Mouse (Mus musculus) hindbrain, embryonic 15.5 days (tissue): ENCODE data around the gene Rcn3. TPM values are rescaled to one million over a fixed set of nuclear protein-coding genes. Genes with fewer than 3 reads are reported as not detected.
"Not testable (repeated sequence)": the region's sequence is repeated elsewhere in the genome, so short reads cannot be mapped to it uniquely, and the experiment has no call there.

Experiments
- ATAC-seq: fragments of 200-750 bp; cut with Nextera tagmentation; 2 replicates; pipeline ENCODE4 v1.8.0; 2017; ENCODE audit warnings: low read depth, moderate number of reproducible peaks, moderate TSS enrichment; ENCODE audit not compliant: low FRiP score
- H3K27ac ChIP-seq: fragments of 300-500 bp; sonication (generic); replicated peaks from 2 replicates; pipeline ENCODE4 v1.5.1; 2015; ENCODE audit warnings: mild to moderate bottlenecking, inconsistent platforms
- H3K27me3 ChIP-seq: fragments of 300-500 bp; sonication (generic); 2 replicates; pipeline ENCODE4 v1.6.1; 2015; ENCODE audit warnings: control low read depth, inconsistent platforms
- H3K36me3 ChIP-seq: fragments of 300-500 bp; sonication (generic); 2 replicates; pipeline ENCODE4 v1.6.1; 2015; ENCODE audit warnings: control low read depth, inconsistent platforms
- H3K4me1 ChIP-seq: fragments of 300-500 bp; sonication (generic); replicated peaks from 2 replicates; pipeline ENCODE4 v1.6.1; 2015; ENCODE audit warnings: control low read depth, inconsistent platforms
- H3K4me2 ChIP-seq: fragments of 300-500 bp; sonication (generic); 2 replicates; pipeline ENCODE4 v1.6.1; 2015; ENCODE audit warnings: moderate library complexity, mild to moderate bottlenecking, inconsistent platforms
- H3K4me3 ChIP-seq: fragments of 300-500 bp; sonication (generic); 2 replicates; pipeline ENCODE4 v1.5.1; 2015; ENCODE audit warnings: mild to moderate bottlenecking, inconsistent platforms
- H3K9ac ChIP-seq: fragments of 300-500 bp; sonication (generic); 2 replicates; pipeline ENCODE4 v1.6.1; 2015; ENCODE audit warnings: inconsistent platforms
- H3K9me3 ChIP-seq: fragments of 300-500 bp; sonication (generic); 2 replicates; pipeline ENCODE4 v1.6.1; 2016; ENCODE audit warnings: control low read depth, inconsistent platforms
- WGBS: fragments of 180-500 bp; shearing (Covaris S2); methylation state at CpG from one replicate; pipeline ENCODE4 v1.1.7; 2015; 5-methylcytosine and 5-hydroxymethylcytosine counted together
- polyA plus RNA-seq: library from polyadenylated mRNA; unstranded; fragments of >200 nt; fragmentation: Nextera tagmentation; extraction: Ambion mirVana; gene quantifications from 2 replicates; pipeline ENCODE4 v1.2.1, GENCODE M21; 2015

The Rcn3 gene
- polyA plus RNA-seq, 1 experiment from 2014 or later, result 71.7 TPM

- no peaks in the 10 kb centered on the region for H3K27me3 ChIP-seq
- H3K9me3 ChIP-seq, result no peaks in the 10 kb centered on the region
- H3K9ac ChIP-seq, result peak overlapping the region; percentile 95
- peak overlapping the region; percentile 80 for H3K4me2 ChIP-seq
- peak overlapping the region; percentile 91; the same call in 1 of the 2 replicates for H3K27ac ChIP-seq
- peaks cover 67% of the 10 kb centered on the region for H3K36me3 ChIP-seq
- peak overlapping the region; percentile 76 for H3K4me3 ChIP-seq
- H3K4me1 ChIP-seq, result peaks cover 53% of the 10 kb centered on the region
- 89% methylated on average over 15 of the region's 15 CpGs for WGBS
- ATAC-seq, result no peak
Measured at GRCm38 (mm10) chr7:45122561-45123185, 30.7 kb upstream of the Rcn3 start.

GRCm38 (mm10) chr7:45121966-45122365 is 29.9 kb upstream of the Rcn3 start:
- H3K27me3 ChIP-seq, result no peaks in the 10 kb centered on the region
- H3K36me3 ChIP-seq, result peaks cover 62% of the 10 kb centered on the region
- peak overlapping the region; percentile 28; the same call in 1 of the 2 replicates for H3K9ac ChIP-seq
- H3K4me2 ChIP-seq, result no peak overlapping the region
- no peak for ATAC-seq
- no peak overlapping the region for H3K4me3 ChIP-seq
- 0 out of 2 replicates have a peak overlapping the region, but pooled peaks have one; percentile 24 for H3K27ac ChIP-seq
- no peaks in the 10 kb centered on the region for H3K9me3 ChIP-seq
- peaks cover 46% of the 10 kb centered on the region for H3K4me1 ChIP-seq

DNA sequence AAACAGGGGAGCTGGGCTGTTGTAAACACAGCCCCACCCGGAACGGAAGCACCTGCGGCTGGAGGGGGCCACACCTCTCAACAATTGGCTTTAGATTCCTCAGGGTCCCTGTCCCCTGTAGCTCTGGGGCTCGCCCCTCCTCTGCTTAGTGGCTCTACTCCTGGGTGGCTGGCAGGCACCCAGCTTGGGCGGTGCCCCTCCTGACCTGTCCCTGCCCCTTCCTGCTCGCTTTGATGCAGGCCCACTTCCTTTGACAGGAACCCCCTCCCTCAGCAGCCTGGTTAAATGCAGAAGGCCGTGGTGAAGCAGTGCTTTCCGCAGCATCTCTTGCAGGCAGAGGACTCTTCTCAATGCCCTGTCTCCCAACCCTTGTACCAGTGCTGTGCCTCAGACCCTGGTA is 29.4 kb upstream of the Rcn3 start:
- peaks cover 59% of the 10 kb centered on the region for H3K36me3 ChIP-seq
- no peaks in the 10 kb centered on the region for H3K27me3 ChIP-seq
- peak overlapping the region; percentile 28; the same call in 1 of the 2 replicates for H3K9ac ChIP-seq
- H3K4me3 ChIP-seq, result no peak overlapping the region
- ATAC-seq, result no peak
- 75% methylated on average over 8 of the region's 8 CpGs for WGBS
- H3K4me2 ChIP-seq, result no peak overlapping the region
- H3K9me3 ChIP-seq, result no peaks in the 10 kb centered on the region
- 0 out of 2 replicates have a peak overlapping the region, but pooled peaks have one; percentile 24 for H3K27ac ChIP-seq
- H3K4me1 ChIP-seq, result peaks cover 40% of the 10 kb centered on the region

- H3K36me3 ChIP-seq, result peaks cover 45% of the 10 kb centered on the region
- H3K27me3 ChIP-seq, result no peaks in the 10 kb centered on the region
- ATAC-seq, result no peak
- no peaks in the 10 kb centered on the region for H3K9me3 ChIP-seq
- H3K27ac ChIP-seq, result no peak overlapping the region
- no peak overlapping the region for H3K9ac ChIP-seq
- no peak overlapping the region for H3K4me2 ChIP-seq
- no peak overlapping the region for H3K4me3 ChIP-seq
- peaks cover 30% of the 10 kb centered on the region for H3K4me1 ChIP-seq
- WGBS, result 80% methylated on average over 5 of the region's 5 CpGs
Measured at GRCm38 (mm10) chr7:45119780-45120709, 28.0 kb upstream of the Rcn3 start.

GRCm38 (mm10) chr7:45118336-45118735 is 26.3 kb upstream of the Rcn3 start:
- H3K9ac ChIP-seq, result no peak overlapping the region
- peaks cover 45% of the 10 kb centered on the region for H3K36me3 ChIP-seq
- no peak overlapping the region for H3K4me2 ChIP-seq
- no peaks in the 10 kb centered on the region for H3K27me3 ChIP-seq
- WGBS, result 90% methylated on average over 6 of the region's 6 CpGs
- H3K4me1 ChIP-seq, result peaks cover 22% of the 10 kb centered on the region
- no peak for ATAC-seq
- H3K27ac ChIP-seq, result no peak overlapping the region
- H3K9me3 ChIP-seq, result no peaks in the 10 kb centered on the region
- no peak overlapping the region for H3K4me3 ChIP-seq

DNA sequence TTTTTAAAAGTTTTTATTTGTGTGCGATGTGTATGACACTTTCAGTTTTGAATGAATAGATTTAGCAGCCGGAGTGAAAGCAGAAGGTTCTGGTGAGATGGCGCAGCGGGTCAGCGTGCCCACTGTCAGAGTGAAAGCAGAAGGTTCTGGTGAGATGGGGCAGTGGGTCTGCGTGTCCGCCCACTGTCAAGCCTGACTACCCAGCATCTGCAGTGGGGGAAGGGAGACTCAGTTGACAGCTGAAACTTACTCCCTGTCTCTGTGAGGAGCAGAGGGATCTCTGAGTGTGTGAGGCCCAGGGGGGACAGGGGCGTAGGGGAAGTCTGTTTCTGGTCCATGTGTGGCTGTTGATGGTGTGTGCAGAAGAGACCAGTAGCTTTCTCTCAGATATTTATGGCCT is 25.5 kb upstream of the Rcn3 start:
- Histone ChIP-seq H3K4me2 (no peak overlapping the region), H3K4me3 (no peak overlapping the region), H3K9me3 (no peaks in the 10 kb centered on the region), H3K36me3 (peaks cover 38% of the 10 kb centered on the region), H3K9ac (no peak overlapping the region), H3K27ac (no peak overlapping the region), H3K27me3 (no peaks in the 10 kb centered on the region), H3K4me1 (peaks cover 14% of the 10 kb centered on the region)
- 78% methylated on average over 8 of the region's 8 CpGs for WGBS
- ATAC-seq, result no peak

GRCm38 (mm10) chr7:45113476-45113875 is 21.5 kb upstream of the Rcn3 start:
- Histone ChIP-seq H3K27me3 (no peaks in the 10 kb centered on the region), H3K27ac (no peak overlapping the region), H3K36me3 (0 out of 2 replicates have a peak, but pooled peaks cover 3% of the 10 kb centered on the region), H3K4me1 (no peaks in the 10 kb centered on the region), H3K9me3 (no peaks in the 10 kb centered on the region), H3K4me3 (no peak overlapping the region), H3K4me2 (no peak overlapping the region), H3K9ac (no peak overlapping the region)
- WGBS, result 87% methylated on average over 2 of the region's 2 CpGs
- ATAC-seq, result no peak

DNA sequence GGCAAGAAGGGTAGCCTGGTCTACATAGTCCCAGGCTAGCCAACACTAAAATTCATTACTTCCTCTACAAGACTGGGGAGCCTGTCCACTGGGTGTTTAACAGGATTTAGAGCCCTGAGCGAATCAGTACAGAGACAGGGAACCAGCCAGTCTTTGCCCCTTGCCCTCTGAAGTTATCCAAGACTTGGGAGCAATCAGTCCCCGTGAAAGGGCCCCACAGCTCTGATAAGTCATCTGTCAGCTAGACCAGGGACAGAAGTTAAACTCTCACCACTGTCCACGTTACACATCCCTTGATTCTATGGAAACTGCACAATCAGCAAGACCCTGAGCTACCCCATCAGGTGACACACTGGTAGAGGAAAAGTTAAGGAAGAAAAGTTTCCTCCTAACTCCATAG is 20.5 kb upstream of the Rcn3 start:
- Histone ChIP-seq H3K9ac (no peak overlapping the region), H3K36me3 (0 out of 2 replicates have a peak, but pooled peaks cover 3% of the 10 kb centered on the region), H3K4me3 (no peak overlapping the region), H3K4me2 (no peak overlapping the region), H3K27ac (no peak overlapping the region), H3K4me1 (no peaks in the 10 kb centered on the region), H3K9me3 (no peaks in the 10 kb centered on the region), H3K27me3 (no peaks in the 10 kb centered on the region)
- WGBS, result 86% methylated on average over 3 of the region's 3 CpGs
- no peak for ATAC-seq

DNA sequence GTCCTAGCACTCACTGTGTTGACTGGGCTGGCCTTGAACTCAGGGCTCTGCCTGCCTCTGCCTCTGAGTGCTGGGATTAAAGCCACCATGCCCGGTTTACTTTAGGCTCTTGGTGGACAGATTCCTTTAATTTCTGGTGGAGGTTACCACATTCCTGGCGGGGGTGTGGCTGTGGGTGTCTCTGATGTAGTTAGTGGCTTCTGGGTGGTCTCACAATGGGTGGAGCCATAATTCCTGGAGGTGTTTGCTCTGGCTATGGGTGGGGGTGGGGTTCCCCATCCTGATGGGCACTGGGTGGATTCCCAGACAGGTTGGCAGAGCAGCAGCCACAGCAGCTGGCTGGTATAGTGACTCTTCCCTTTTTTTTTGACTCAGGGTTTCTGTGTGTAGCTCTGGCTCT is 19.9 kb upstream of the Rcn3 start:
- H3K4me2 ChIP-seq, result no peak overlapping the region
- H3K4me1 ChIP-seq, result no peaks in the 10 kb centered on the region
- H3K9me3 ChIP-seq, result no peaks in the 10 kb centered on the region
- no peak overlapping the region for H3K27ac ChIP-seq
- ATAC-seq, result no peak
- 0 out of 2 replicates have a peak, but pooled peaks cover 3% of the 10 kb centered on the region for H3K36me3 ChIP-seq
- H3K9ac ChIP-seq, result no peak overlapping the region
- no peak overlapping the region for H3K4me3 ChIP-seq
- WGBS, result 73% methylated on average over 2 of the region's 2 CpGs
- H3K27me3 ChIP-seq, result no peaks in the 10 kb centered on the region

DNA sequence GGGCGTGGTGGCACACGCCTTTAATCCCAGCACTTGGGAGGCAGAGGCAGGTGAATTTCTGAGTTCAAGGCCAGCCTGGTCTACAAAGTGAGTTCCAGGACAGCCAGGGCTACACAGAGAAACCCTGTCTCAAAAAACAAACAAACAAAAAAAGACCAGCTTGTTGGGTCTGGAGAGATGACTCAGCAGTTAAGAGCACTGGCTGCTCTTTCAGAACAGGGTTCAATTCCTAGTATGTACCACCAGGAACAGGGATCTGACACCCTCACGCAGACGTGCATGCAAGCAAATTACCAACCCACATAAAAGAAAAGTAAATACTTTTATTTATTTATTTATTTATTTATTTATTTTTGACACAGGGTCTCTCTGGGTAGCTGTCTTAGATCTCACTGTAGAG is 18.1 kb upstream of the Rcn3 start:
- not testable (repeated sequence) for H3K27ac ChIP-seq, ATAC-seq, H3K4me1 ChIP-seq, H3K36me3 ChIP-seq, H3K4me3 ChIP-seq, H3K4me2 ChIP-seq, H3K9ac ChIP-seq, H3K27me3 ChIP-seq, H3K9me3 ChIP-seq
- WGBS, result 93% methylated on average over 4 of the region's 4 CpGs

DNA sequence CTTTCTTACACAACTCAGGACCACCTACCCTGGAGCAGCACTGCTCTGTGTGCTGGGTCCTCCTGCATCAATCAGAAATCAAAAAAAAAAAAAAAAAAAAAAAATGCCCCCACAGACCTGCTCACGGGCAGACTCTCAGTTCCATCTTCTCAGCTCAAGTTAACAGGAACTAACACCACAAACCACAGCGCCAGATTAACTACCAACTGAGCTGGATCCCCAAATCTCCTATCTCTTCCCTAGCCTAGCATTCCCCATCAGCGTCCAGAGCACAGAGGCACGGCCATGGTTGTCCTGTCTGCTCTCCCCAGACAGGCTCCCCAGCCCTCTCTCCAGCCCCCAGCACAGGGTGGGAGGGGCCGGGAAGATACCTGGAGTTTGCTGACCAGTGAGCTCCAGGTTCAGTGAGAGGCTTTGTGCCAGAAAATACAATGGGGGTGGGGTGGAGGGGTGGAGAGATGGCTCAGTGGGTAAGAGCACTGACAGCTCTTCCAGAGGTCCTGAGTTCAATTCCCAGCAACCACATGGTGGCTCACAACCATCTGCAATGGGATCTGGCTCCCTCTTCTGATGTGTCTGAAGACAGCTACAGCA is 15.1 kb upstream of the Rcn3 start:
- Histone ChIP-seq H3K27ac (no peak overlapping the region), H3K4me1 (no peaks in the 10 kb centered on the region), H3K9me3 (no peaks in the 10 kb centered on the region), H3K9ac (no peak overlapping the region), H3K4me3 (no peak overlapping the region), H3K36me3 (no peaks in the 10 kb centered on the region), H3K27me3 (no peaks in the 10 kb centered on the region), H3K4me2 (no peak overlapping the region)
- 67% methylated on average over 5 of the region's 5 CpGs for WGBS
- no peak for ATAC-seq

DNA sequence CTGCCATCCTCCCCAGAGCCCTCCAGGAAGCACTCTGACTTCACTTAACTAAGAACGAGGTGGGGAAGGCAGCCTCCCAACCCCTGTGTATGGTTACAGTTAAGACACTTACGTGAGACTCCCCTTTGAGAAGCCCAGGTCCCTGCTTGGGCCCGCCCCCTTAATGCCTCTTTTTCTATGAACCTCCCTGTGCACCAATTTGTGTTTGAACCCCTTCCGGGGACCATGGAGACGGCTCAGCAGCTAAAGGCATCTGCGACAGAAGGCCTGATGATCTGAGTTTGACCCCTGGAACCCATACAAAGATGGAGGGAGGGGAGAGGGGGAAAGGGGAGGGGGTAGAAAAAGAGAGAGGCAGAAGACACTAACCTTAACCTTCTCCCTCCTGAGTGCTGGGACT is 14.4 kb upstream of the Rcn3 start:
- H3K4me1 ChIP-seq, result no peaks in the 10 kb centered on the region
- H3K36me3 ChIP-seq, result no peaks in the 10 kb centered on the region
- 25% methylated on average over 6 of the region's 6 CpGs for WGBS
- H3K4me3 ChIP-seq, result no peak overlapping the region
- no peak overlapping the region for H3K9ac ChIP-seq
- ATAC-seq, result no peak
- no peak overlapping the region for H3K27ac ChIP-seq
- H3K4me2 ChIP-seq, result no peak overlapping the region
- H3K27me3 ChIP-seq, result no peaks in the 10 kb centered on the region
- H3K9me3 ChIP-seq, result no peaks in the 10 kb centered on the region
